Mouse (Mus musculus): ENCODE data around the gene Nup210. TPM values are rescaled to one million over a fixed set of nuclear protein-coding genes. Genes with fewer than 3 reads are reported as not detected.
A peak's percentile ranks its signal among the peaks of the same experiment; 100 is the strongest.

Nup210 gene
- polyA plus RNA-seq, 1 experiment = 219 TPM

GRCm38 (mm10) chr6:91076249-91076648 lies 40.4 kb downstream of the Nup210 start:
- no peak for DNase-seq
- peaks cover 72% of the 10 kb centered on the region for H3K36me3 ChIP-seq (ENCODE audit: control insufficient read depth, insufficient read depth, low read length)
- no peaks in the 10 kb centered on the region for H3K4me1 ChIP-seq (replicated peaks; ENCODE audit: control insufficient read depth, insufficient read depth, low read length)
- H3K27ac ChIP-seq (ENCODE audit: control insufficient read depth, insufficient read depth, low read length) = no peak overlapping the region
- H3K27me3 ChIP-seq (ENCODE audit: control insufficient read depth, insufficient read depth, low read length) = no peaks in the 10 kb centered on the region
- no peak overlapping the region for H3K4me3 ChIP-seq (ENCODE audit: control insufficient read depth, insufficient read depth, low read length)
- TF ChIP-seq POLR2A (IDR thresholded peaks at IDR 0.05; ENCODE audit: control insufficient read depth, extremely low read depth, insufficient read depth, low read length, poor library complexity) (no peak), CTCF (IDR thresholded peaks at IDR 0.05; ENCODE audit: borderline replicate concordance, control insufficient read depth, extremely low read depth, insufficient read depth, low read length, poor library complexity) (no peak)
- WGBS = 94% methylated on average over 9 of the region's 9 CpGs

DNA sequence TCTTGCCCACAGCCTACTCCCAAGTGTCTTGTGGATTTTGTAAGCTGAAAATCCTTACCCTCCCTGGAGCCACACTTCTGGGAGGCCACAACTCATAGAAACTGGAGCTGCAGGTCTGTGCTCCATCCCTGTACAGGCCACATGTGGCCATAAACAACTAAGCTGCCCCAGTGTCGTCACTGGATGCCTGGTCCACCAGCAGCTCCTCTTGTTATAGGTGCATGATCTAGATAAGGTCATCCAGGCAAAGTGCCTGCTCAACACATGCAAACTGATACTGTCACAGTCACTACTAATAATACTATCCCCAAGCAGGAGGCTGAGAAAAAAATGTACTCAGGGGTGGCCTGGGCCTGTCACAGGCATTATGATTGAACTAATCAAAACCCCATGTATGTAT lies 48.1 kb downstream of the Nup210 start:
- 92% methylated on average over 1 of the region's 1 CpGs for WGBS

DNA sequence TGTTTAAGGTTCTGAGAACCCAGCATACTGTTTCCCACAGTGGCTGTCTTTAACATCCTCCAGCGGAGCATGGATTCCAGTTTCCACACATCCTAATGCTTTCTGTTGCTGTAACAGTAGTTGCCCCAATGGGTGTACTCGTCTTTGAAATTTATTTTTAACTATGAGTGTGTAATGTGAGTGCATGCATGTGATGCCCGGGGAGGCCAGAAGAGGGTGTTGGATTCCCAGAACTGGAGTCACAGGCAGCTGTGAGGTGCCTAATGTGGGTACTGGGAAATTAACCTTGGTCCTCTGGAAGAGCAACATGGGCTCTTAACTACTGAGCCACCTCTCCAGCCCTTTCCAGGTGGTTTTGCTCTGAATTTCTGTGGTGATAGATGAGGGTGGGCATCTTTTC lies 49.6 kb downstream of the Nup210 start:
- Histone ChIP-seq H3K36me3 (ENCODE audit: control insufficient read depth, insufficient read depth, low read length) (peaks cover 69% of the 10 kb centered on the region), H3K27ac (ENCODE audit: control insufficient read depth, insufficient read depth, low read length) (no peak overlapping the region), H3K4me1 (replicated peaks; ENCODE audit: control insufficient read depth, insufficient read depth, low read length) (no peaks in the 10 kb centered on the region), H3K4me3 (ENCODE audit: control insufficient read depth, insufficient read depth, low read length) (no peak overlapping the region), H3K27me3 (ENCODE audit: control insufficient read depth, insufficient read depth, low read length) (no peaks in the 10 kb centered on the region)
- TF ChIP-seq POLR2A (IDR thresholded peaks at IDR 0.05; ENCODE audit: control insufficient read depth, extremely low read depth, insufficient read depth, low read length, poor library complexity) (no peak), CTCF (IDR thresholded peaks at IDR 0.05; ENCODE audit: borderline replicate concordance, control insufficient read depth, extremely low read depth, insufficient read depth, low read length, poor library complexity) (no peak)
- no peak for DNase-seq
- WGBS = 94% methylated on average over 3 of the region's 3 CpGs

More for the DNA sequence above, 48.1 kb downstream of the Nup210 start:
- TF ChIP-seq CTCF (IDR thresholded peaks at IDR 0.05; ENCODE audit: borderline replicate concordance, control insufficient read depth, extremely low read depth, insufficient read depth, low read length, poor library complexity) (no peak), POLR2A (IDR thresholded peaks at IDR 0.05; ENCODE audit: control insufficient read depth, extremely low read depth, insufficient read depth, low read length, poor library complexity) (no peak)
- Histone ChIP-seq H3K27me3 (ENCODE audit: control insufficient read depth, insufficient read depth, low read length) (no peaks in the 10 kb centered on the region), H3K4me1 (replicated peaks; ENCODE audit: control insufficient read depth, insufficient read depth, low read length) (no peaks in the 10 kb centered on the region), H3K27ac (ENCODE audit: control insufficient read depth, insufficient read depth, low read length) (no peak overlapping the region), H3K36me3 (ENCODE audit: control insufficient read depth, insufficient read depth, low read length) (peaks cover 70% of the 10 kb centered on the region), H3K4me3 (ENCODE audit: control insufficient read depth, insufficient read depth, low read length) (no peak overlapping the region)
- no peak for DNase-seq

- Histone ChIP-seq H3K27me3 (ENCODE audit: control insufficient read depth, insufficient read depth, low read length) (no peaks in the 10 kb centered on the region), H3K4me3 (ENCODE audit: control insufficient read depth, insufficient read depth, low read length) (no peak overlapping the region), H3K36me3 (ENCODE audit: control insufficient read depth, insufficient read depth, low read length) (peaks cover 67% of the 10 kb centered on the region), H3K27ac (ENCODE audit: control insufficient read depth, insufficient read depth, low read length) (no peak overlapping the region), H3K4me1 (replicated peaks; ENCODE audit: control insufficient read depth, insufficient read depth, low read length) (peaks cover 9% of the 10 kb centered on the region)
- WGBS = 66% methylated on average over 2 of the region's 2 CpGs
- TF ChIP-seq CTCF (IDR thresholded peaks at IDR 0.05; ENCODE audit: borderline replicate concordance, control insufficient read depth, extremely low read depth, insufficient read depth, low read length, poor library complexity) (no peak), POLR2A (IDR thresholded peaks at IDR 0.05; ENCODE audit: control insufficient read depth, extremely low read depth, insufficient read depth, low read length, poor library complexity) (no peak)
- DNase-seq = no peak
Observed at GRCm38 (mm10) chr6:91061296-91061695, 55.3 kb downstream of the Nup210 start.

- WGBS = 52% methylated on average over 2 of the region's 2 CpGs
- H3K36me3 ChIP-seq (ENCODE audit: control insufficient read depth, insufficient read depth, low read length) = peaks cover 65% of the 10 kb centered on the region
- peaks cover 15% of the 10 kb centered on the region for H3K4me1 ChIP-seq (replicated peaks; ENCODE audit: control insufficient read depth, insufficient read depth, low read length)
- DNase-seq = peak; percentile 56
- H3K4me3 ChIP-seq (ENCODE audit: control insufficient read depth, insufficient read depth, low read length) = no peak overlapping the region
- TF ChIP-seq CTCF (IDR thresholded peaks at IDR 0.05; ENCODE audit: borderline replicate concordance, control insufficient read depth, extremely low read depth, insufficient read depth, low read length, poor library complexity) (peak; percentile 92), POLR2A (IDR thresholded peaks at IDR 0.05; ENCODE audit: control insufficient read depth, extremely low read depth, insufficient read depth, low read length, poor library complexity) (no peak)
- no peaks in the 10 kb centered on the region for H3K27me3 ChIP-seq (ENCODE audit: control insufficient read depth, insufficient read depth, low read length)
- no peak overlapping the region for H3K27ac ChIP-seq (ENCODE audit: control insufficient read depth, insufficient read depth, low read length)
Observed at GRCm38 (mm10) chr6:91059711-91060110, 56.9 kb downstream of the Nup210 start.

DNA sequence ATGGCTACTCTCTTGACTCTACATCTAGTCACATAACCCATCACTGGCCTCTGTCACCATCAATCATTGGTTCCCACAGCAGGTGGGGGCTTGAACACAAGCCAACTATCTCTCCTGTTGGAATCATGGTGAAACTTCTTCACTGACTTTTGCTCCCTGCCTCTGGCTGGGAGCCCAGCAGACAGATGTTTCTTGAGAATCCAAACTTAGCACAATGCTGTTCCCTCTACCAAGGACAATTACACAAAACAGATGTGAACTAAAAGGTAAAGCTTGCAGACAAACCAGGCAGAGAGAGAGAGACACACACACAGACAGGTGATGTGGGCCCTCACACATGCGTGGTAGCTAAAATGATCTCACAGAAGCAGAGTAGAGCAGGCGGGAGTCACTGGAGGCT lies 58.6 kb downstream of the Nup210 start:
- TF ChIP-seq POLR2A (IDR thresholded peaks at IDR 0.05; ENCODE audit: control insufficient read depth, extremely low read depth, insufficient read depth, low read length, poor library complexity) (no peak), CTCF (IDR thresholded peaks at IDR 0.05; ENCODE audit: borderline replicate concordance, control insufficient read depth, extremely low read depth, insufficient read depth, low read length, poor library complexity) (no peak)
- Histone ChIP-seq H3K4me3 (ENCODE audit: control insufficient read depth, insufficient read depth, low read length) (no peak overlapping the region), H3K27me3 (ENCODE audit: control insufficient read depth, insufficient read depth, low read length) (no peaks in the 10 kb centered on the region), H3K27ac (ENCODE audit: control insufficient read depth, insufficient read depth, low read length) (no peak overlapping the region), H3K36me3 (ENCODE audit: control insufficient read depth, insufficient read depth, low read length) (peaks cover 63% of the 10 kb centered on the region), H3K4me1 (replicated peaks; ENCODE audit: control insufficient read depth, insufficient read depth, low read length) (peaks cover 18% of the 10 kb centered on the region)
- DNase-seq = no peak
- WGBS = 93% methylated on average over 2 of the region's 2 CpGs

DNA sequence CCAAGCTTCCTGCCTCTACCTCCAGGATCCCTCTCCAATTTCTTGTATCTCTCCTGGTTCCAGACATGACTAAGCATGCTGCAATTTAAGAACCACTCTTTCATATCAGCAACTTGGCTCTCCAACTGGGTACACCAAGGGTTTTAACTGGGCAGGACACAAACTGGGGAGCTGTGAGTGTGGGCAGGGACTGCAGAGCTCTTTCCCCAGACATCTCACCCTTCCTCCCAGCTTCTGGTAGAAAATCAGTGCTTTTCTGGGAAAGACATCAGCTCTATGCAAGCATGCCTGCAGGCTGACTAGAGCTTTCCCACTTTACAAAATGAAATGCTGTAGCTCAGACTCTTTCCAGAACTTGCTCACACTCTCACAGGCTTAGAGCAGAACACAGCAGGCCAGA lies 60.3 kb downstream of the Nup210 start:
- H3K27ac ChIP-seq (ENCODE audit: control insufficient read depth, insufficient read depth, low read length) = no peak overlapping the region
- no peak for TF ChIP-seq CTCF (IDR thresholded peaks at IDR 0.05; ENCODE audit: borderline replicate concordance, control insufficient read depth, extremely low read depth, insufficient read depth, low read length, poor library complexity)
- TF ChIP-seq POLR2A (IDR thresholded peaks at IDR 0.05; ENCODE audit: control insufficient read depth, extremely low read depth, insufficient read depth, low read length, poor library complexity) = no peak
- peaks cover 18% of the 10 kb centered on the region for H3K4me1 ChIP-seq (replicated peaks; ENCODE audit: control insufficient read depth, insufficient read depth, low read length)
- peaks cover 65% of the 10 kb centered on the region for H3K36me3 ChIP-seq (ENCODE audit: control insufficient read depth, insufficient read depth, low read length)
- DNase-seq = no peak
- H3K4me3 ChIP-seq (ENCODE audit: control insufficient read depth, insufficient read depth, low read length) = no peak overlapping the region
- no peaks in the 10 kb centered on the region for H3K27me3 ChIP-seq (ENCODE audit: control insufficient read depth, insufficient read depth, low read length)
